Mouse (Mus musculus) telencephalon, adult 2 months (tissue): ENCODE data around the gene Spaca4.

Experiments
- DNase-seq: peaks from one replicate; pipeline ENCODE4 v3.0.0-alpha.2; 2011; ENCODE audit warnings: low read depth, low spot score

Spaca4 gene

GRCm38 (mm10) chr7:45699523-45700141, 26.0 kb downstream of the Spaca4 start, which contains the start of gene Car11:
Gene Car11 (plus strand): TSS chr7:45699843.
- DNase-seq: no peak

GRCm38 (mm10) chr7:45697894-45698293, 27.7 kb downstream of the Spaca4 start:
- DNase-seq: no peak

GRCm38 (mm10) chr7:45695098-45695497, 30.5 kb downstream of the Spaca4 start:
- DNase-seq: no peak

GRCm38 (mm10) chr7:45693921-45694591, 31.6 kb downstream of the Spaca4 start, which contains the start of gene Sec1:
Gene Sec1 (minus strand): TSS chr7:45694402.
- DNase-seq: no peak

DNA sequence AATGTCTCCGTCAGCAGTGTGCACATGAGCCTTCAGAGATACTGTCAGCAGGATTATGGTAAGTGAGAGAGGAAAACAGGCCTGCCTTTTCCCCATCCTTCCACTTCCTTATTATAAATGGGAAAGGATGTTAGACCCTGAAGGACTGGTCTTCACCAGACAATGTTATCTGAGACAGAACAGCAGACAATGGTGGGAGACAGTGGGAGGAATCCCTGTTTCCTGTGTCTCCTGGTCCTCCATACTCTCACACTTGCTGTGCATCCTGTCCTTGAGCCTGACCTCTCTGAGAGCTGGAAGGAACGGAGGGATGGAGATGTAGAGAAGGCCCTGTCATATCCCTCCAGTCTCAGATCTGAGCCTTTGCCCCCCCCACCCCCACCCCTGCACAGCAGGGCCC, 33.2 kb downstream of the Spaca4 start:
- DNase-seq: no peak

DNA sequence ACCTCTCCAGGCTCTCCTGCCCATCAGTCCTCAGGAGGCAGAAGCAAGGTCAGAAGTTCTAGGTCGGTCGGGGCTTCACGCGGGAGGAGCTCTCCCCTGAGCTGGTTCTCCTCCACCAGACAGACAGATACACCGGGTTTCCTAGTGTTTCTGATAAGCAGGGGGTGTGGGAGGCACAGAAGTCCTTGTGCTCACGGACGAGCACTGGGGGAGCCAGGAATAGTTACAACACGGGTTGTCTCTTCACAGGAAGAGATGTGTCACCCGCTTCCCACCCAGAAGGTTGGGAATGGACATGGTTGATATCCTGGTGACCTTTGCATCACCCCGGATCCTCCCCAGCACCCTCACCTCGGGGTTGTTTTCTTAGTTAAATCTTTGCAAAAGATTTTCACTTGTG, 35.8 kb downstream of the Spaca4 start:
- DNase-seq: no peak

DNA sequence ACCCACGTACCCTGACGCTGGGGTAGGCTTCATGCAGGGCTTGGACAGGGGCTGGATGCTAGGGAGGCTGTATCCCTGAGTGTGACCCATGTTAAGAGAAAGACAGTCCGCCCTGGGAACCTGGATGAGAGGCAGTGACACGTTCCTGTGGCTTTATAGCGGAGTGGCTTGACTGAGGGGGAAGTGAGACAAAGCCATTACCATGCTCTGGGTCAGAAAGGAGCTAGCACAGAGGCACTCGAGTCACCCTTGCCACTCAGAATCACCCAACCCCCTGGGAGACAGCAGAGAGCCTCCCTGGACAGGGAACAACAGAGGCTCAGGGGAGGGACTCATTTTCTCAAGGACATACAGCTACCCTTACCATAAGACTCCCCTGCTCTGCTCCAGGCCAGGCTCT, 36.5 kb downstream of the Spaca4 start:
- no peak for DNase-seq

GRCm38 (mm10) chr7:45686841-45687240, 38.8 kb downstream of the Spaca4 start:
- no peak for DNase-seq

- no peak for DNase-seq
Observed at GRCm38 (mm10) chr7:45685811-45686210, 39.8 kb downstream of the Spaca4 start.

GRCm38 (mm10) chr7:45683396-45684050, 42.1 kb downstream of the Spaca4 start, which contains the start of gene Ntn5:
Gene Ntn5 (plus strand): TSS chr7:45684022.
- DNase-seq: no peak

- no peak for DNase-seq
Observed at GRCm38 (mm10) chr7:45682144-45683126, 43.2 kb downstream of the Spaca4 start.

DNA sequence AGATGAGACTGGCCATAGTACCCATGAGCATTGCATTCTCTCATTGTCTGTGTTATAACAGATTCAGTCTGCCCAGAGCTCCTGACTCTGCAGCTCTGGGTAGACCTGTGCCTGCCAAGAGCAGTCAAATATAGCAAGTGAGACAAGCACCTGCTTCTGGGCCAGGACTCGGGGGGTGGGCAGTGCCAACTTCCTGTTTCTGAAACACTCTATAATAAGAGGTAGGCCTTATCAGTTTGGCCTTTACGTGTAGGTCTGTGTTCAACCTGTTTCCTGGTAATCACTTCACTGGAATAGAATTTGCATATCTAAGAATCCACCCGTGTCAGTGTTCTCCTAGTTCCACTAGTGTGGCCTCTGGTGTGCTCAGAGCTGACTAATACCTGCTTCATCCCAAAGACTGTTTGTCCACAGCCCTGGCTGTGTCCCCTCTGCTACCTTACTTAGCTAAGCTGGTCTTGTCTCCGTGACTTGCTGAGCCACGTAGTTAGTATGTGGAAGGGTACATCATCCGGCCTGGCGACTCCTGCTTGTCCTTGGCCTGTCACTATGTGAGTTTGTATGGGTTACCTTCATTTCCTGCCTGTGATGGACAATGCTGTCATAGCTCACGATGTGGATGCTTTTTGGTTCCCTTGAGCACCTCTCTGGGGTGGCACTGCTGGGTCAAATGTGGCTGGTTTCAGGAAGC, 44.4 kb downstream of the Spaca4 start:
- no peak for DNase-seq

GRCm38 (mm10) chr7:45679966-45680621, 45.5 kb downstream of the Spaca4 start:
- no peak for DNase-seq

DNA sequence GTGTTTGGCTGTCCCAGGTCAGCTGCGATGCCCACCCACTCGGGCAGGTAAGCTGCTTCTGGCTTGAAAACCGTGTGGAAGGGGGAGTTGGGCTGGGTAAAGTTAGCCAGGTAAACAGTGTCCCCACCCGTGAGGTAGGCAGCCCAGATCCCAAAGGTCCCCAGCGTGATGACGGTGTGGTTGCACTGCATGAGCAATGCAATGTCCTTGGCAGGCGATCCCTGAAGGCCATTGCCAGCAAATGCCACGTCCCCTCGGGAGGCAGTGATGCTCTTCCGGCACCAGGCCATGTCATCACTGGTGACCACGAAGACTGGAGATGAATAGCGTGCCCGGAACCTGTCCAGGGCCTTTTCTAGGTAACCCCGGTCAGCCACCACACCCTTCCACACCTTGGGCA, 47.1 kb downstream of the Spaca4 start:
- no peak for DNase-seq

DNA sequence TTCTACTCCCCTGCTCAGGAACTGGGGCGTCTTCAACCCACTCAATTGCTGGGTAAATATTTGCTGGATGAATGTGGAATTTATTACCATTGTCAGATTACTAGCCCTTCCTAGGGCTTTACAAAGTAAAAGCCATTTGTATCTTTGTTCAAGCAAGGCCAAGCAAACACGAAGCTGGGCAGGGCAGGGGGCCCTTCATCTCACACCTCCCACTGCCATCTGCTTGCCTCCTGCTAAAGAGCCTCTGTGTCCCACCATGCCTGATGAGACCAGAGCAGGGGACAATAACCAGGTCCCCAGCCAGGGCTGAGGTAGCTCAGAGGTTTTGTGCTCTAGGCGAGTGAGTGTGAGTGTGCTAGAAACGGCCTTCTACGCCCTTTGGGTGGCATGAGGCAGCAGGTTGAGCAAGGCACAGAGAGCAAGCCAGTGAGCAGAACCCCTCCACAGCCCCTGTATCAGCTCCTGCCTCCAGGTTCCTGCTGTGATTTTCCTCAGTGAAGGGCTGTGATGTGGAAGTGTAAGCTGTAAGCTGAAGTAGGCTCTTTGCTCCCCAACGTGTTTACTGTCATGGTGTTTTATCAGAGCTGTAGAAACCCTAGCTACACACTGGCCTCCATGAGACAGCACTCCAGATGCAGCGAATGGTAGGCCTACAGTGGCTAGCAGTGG, 47.9 kb downstream of the Spaca4 start:
- DNase-seq: no peak
